Mouse (Mus musculus): Measurements from ENCODE around the gene Zfp979.
"Not testable (repeated sequence)": the region's sequence is repeated elsewhere in the genome, so short reads cannot be mapped to it uniquely, and the experiment has no call there.

Zfp979 gene

DNA sequence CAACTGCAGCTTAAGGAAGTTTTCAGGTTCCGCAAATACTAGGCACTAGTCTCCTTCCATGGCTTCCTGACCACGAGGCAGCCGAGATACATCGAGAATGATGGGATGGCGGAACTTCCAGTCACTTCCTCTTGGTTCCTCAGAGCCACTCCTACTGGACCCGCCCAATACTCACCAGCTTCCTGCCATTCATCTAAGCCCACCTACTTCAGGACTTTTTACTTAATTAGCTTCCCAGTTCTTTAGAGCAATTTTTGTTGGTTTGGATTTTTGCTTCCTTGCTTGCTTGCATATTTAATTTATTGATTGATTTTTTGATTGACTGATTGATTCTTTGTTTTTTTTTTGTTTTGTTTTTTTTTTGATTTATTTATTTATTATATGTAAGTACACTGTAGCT is at the start of gene Zfp979:
Gene Zfp979 (minus strand): TSS at position 101 of the 400 bp plus-strand sequence.
- not testable (repeated sequence) for DNase-seq (ENCODE audit: low spot score in 2 of 2)

DNA sequence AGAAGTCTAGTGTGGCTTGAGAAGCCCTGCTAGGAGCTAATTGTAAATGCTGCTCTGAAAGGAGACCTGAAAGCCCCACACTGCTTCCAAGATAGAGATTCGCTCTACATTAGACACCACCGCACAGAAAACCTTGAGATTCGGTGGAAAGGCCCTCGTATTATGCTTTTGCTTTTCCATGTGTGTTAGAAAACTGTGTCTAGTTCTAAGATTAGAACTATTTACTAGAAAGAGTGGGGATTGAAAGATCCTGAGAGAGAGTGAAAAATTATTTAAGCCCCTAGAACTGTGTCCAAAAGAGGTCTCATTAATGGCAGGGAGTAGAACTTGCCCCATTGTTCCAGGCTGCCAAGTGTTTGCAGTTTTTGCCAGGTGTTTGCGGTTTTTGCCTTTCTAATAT is 12.9 kb upstream of the Zfp979 start:
- not testable (repeated sequence) for DNase-seq (ENCODE audit: low spot score in 2 of 2)

DNA sequence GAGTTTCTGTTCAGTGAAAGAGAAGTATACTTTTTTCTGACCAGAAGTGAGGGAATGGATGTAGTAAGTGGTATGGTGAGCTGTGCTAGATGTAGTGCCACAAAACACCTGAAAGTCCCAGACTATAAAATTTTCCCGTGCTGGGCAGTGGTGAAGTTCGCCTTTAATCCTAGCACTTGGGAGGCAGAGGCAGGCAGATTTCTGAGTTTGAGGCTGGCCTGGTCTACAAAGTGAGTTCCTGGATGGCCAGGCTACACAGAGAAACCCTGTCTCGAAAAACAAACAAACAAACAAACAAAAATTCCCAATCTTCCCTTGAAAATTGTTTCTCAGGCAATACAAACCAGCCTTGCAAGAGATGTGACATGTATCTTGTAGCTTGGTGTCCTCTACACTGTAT is 5.1 kb upstream of the Zfp979 start:
- DNase-seq (ENCODE audit: low spot score in 2 of 2), result not testable (repeated sequence)

DNA sequence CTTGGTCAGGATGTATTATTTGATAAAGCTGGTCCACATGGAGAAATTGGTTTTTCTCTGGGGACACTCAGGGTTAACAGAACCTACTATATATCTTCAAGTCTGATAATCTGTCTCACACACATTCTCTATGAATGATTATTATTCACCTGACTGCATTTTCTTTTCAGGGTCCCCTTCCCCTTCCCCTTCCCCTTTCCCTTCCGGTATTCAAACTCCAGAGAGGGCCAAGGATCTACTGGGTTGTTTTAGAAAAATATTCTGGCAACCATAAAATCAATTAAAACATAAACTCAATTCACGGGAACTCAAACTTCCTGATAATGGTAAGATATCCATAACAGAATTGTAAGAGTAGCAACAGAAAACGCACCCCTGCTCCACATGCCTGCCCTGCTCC is 381 bp downstream of the Zfp979 start:
- DNase-seq (ENCODE audit: low spot score in 2 of 2), result not testable (repeated sequence)

DNA sequence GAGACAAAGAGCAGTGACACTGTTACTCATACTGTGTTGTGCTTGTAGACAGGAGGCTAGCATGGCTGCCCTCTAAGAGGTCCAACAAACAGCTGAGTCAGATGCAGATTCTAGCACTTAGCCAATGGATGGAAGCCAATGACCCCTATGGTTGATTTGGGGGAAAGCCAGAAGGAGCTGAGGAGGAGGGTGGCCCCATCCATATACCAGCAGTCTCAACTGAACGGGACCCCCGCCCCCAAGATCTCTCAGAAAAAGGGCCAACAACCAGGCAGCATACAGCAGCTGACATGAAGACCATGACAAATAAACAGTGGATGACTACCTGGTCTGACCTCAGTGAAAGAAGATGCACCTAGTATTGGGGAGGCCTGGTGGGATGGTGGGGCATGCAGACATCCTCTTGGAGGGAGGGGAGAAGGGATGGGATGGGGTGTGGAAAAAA is 8.5 kb downstream of the Zfp979 start:
- DNase-seq (ENCODE audit: low spot score in 2 of 2), result not testable (repeated sequence)

DNA sequence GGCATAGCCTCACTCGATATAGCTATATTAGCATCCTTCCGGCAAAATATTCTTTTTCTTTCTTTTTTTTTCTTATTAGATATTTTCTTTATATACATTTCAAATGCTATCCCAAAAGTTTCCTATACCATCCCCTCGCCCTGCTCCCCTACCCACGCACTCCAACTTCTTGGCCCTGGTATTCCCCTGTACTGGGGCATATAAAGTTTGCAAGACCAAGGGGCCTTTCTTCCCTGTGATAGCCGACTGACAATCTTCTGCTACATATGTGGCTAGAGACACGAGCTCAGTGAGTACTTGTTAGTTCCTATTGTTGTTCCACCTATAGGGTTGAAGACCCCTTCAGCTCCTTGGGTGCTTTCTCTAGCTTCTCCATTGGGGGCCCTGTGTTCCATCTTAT is 35.8 kb downstream of the Zfp979 start:
- DNase-seq (ENCODE audit: low spot score in 2 of 2), result not testable (repeated sequence)

DNA sequence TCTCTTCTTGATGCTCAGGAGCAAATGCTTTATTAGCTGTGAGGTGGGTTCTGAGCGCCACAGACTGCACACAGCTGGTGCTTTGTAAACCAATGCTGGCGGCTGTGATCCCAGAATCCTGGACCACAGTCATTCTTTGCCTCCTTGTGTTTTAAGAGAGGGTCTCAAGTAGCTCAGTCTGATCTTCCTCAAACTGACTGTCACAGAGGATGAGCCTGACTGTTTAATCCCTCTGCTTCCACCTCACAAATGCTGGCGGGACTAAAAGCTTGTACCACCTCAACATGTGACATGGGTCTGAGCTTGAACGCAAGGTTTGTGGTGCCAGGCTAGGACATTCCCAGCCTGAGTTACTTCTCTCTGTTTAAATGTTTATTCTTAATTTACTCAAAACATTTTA is 36.8 kb downstream of the Zfp979 start:
- DNase-seq (ENCODE audit: low spot score in 2 of 2), result no peak

DNA sequence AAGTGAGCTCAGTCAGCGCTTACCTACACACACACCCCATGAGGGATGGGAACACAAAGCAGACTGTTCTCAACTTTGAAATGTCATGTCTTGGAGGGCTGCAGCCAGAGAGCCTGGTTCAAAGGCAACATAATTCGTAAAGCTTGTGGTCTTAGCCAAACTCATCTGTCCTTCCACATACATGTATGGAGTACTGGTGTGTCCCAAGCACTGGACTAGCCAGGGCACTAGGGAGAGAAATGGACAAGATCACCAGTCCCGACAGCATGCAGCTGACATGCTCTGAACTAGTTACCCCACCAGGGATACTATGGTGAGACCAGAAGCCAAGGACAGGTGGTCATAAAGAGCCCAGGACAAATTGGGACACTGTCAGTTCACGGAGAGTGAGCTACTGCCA is 38.5 kb downstream of the Zfp979 start:
- DNase-seq (ENCODE audit: low spot score in 2 of 2), result no peak

DNA sequence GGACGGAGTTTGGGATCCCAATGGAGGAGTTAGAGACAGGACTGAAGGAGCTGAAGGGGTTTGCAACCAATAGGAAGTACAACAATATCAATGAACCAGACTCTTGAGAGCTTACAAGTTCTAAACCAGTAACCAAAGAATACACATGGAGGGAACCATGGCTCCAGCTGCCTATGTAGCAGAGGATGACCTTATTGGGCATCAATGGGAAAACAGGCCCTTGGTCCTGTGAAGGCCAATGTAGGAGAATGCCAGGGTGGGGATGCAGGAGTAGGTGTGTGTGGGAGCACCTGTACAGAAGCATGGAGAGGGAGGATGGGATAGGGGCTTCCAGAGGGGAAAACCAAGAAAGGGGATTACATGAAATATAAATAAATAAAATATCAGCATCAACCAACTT is 40.4 kb downstream of the Zfp979 start:
- DNase-seq (ENCODE audit: low spot score in 2 of 2), result no peak

DNA sequence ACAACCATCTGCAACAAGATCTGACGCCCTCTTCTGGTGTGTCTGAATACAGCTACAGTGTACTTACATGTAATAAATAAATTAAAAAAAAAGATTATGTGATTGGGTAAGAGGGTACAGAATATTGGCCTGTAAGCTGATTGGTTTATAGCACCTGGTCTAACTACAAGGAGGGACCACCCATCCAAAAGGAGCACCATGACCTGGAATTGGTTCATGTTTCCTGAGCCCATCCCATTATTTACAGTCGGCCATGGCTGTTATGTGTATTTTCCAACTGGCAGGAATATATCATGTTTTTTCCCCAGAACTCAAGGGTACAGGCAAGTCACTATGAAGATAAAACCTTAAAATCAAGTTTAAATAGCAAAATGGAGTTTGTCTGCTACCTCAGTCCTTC is 43.5 kb downstream of the Zfp979 start:
- DNase-seq (ENCODE audit: low spot score in 2 of 2), result no peak

DNA sequence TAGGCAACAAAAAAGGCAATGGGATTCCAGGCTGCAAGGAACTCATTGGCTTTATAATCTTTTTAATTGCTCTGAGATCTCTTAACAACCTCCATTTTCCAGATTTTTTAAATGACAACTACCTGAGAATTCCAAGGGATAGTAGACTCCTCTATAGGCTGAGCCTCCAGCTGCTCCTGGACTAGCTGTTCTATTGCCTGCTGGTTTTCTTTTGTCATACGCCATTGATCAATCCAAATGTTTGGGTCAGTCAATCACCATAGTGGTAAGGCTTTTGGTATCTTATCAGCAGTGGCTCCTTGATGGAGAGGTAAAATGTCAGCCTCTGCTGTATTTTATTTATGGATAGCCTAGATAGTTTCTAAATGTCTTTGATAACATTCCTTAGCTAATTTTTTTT is 44.6 kb downstream of the Zfp979 start:
- DNase-seq (ENCODE audit: low spot score in 2 of 2), result no peak

DNA sequence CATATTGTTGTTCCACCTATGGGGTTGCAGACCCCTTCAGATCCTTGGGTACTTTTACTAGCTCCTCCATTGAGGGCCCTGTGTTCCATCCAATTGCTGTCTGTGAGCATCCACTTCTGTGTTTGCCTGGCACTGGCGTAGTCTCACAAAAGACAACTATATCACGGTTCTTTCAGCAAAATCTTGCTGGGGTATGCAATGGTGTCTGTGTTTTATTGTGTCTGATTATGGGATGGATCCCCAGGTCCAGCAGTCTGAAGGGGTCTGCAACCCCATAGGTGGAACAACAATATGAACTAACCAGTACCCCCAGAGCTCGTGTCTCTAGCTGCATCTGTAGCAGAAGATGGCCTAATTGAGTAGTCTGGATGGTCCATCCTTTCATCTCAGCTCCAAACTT is 47.7 kb downstream of the Zfp979 start:
- DNase-seq (ENCODE audit: low spot score in 2 of 2), result not testable (repeated sequence)

DNA sequence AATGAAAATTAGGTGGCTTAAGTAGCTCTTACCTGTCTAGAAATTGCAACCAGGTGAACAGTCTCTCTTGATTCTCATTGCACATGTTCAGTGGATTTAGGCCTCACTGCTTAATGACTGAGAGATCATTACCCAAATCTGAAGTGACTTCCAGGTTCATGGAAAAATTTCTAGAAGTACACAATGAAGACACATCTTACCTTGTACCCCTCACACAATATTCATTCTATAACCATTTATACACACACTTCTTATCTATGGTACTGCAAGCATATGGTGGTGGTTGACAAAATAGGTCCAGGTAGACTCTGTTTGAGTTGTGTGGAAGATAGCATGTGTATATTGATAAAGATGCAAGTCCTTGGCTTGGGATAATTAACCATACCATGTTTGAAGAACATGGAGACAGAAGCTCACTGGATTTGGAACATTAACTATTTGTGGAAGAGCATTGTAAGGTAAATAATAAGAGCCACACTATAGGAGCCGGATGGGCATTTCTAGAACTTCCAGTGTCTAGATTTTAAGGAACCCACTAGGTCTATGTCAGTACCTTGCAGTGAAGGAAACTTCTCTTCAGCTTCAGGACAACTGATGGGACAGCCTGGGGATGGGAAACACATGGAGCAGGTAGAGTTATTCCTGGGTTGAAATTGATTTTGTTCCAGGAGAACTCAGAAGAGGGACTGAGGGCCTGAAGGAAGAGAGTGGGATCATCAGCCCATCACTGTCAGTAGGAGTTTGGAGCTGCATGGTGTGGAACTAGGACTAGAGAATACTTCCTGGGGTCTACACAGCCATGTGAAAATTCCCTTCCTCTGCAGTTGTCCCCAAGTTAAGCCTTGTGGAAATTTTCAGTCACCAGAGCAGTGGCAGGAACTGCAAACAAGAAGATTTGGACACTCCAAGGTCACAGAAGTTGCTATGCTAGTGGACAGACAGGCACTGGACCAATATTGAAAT is 55.5 kb downstream of the Zfp979 start:
- DNase-seq (ENCODE audit: low spot score in 2 of 2), result no peak

DNA sequence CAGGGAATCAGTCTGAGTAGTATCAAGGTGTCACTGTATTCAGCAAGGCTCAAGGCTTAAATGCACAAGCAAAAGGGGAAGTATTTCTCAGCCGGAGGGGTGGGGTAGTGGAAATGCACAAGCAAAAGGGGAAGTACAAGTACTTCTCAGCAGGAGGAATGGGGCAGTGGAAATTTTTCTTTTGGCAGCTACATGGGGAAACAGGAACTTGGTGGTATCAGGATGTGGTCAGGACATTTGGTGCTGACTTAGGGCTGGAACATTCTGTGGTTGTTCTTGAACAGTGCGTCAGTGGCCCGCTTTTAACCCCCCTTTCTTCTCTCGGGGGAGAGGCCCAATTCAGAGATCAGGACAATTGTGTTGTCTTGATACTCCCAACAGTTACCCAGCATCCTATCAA is 62.9 kb downstream of the Zfp979 start:
- not testable (repeated sequence) for DNase-seq (ENCODE audit: low spot score in 2 of 2)

DNA sequence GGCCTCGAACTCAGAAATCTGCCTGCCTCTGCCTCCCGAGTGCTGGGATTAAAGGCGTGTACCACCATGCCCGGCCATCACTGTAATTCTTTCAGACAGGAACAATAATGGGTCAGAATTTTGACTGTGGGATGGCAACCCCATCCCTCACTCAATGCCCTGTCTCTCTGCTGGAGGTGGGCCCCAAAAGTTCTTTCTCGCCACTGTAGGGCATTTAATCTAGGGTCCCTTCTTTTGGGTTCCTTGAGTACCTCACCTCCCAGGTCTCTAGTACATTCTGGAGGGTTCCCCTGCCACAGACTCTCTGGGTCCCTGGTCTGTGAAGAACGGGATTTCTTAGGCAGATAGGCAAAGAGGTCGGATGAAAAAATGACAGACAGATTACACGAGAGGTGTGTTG is 71.2 kb downstream of the Zfp979 start:
- DNase-seq (ENCODE audit: low spot score in 2 of 2), result not testable (repeated sequence)

DNA sequence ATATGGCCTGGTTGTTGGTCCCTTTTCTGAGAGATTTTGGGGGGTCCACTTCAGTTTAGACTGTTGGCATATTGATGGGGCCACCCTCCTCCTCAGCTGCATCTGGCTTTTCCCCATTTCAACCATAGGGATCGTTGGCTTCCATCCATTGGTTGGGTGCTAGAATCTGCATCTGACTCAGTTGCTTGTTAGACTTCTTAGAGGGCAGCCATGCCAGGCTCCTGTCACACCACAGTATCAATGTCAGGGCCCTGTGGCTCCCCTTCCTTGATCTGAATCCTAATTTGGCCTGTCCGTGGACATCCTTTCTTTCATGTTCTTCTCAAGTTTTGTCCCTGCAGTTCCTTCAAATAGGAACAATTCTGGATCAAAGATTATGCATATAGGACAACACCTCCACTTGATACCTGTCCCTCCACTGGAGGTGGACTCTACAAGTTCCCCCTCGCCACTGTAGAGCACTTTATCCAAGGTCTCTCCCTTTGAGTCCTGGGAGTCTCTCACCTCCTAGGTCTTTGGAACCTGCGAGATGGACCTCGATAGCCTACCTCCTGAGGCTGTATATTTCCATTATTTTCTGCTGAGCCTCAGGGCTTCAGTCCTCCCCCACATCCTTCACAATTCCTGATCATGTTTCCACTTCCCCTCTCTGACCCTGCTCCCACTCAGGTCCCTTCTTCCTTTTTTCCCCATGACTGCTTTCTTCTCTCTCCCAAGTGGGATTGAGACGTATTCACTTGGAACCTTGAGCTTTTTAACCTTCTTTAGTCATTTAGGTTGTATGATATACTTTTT is 76.7 kb downstream of the Zfp979 start:
- DNase-seq (ENCODE audit: low spot score in 2 of 2), result no peak

Measured in left cerebral cortex, adult 9 months (tissue).